Mouse (Mus musculus) adrenal gland, adult (tissue): ENCODE results near the gene Cyb561d2.
A peak's percentile ranks its signal among the peaks of the same experiment; 100 is the strongest.

Source experiments
- DNase-seq, 2 experiments: peaks; one replicate each; pipeline ENCODE4 v3.0.0; 2022 to 2023; ENCODE audit warnings: low spot score in 1 of 2; ENCODE audit not compliant: inconsistent age in 2 of 2

The Cyb561d2 gene

DNA sequence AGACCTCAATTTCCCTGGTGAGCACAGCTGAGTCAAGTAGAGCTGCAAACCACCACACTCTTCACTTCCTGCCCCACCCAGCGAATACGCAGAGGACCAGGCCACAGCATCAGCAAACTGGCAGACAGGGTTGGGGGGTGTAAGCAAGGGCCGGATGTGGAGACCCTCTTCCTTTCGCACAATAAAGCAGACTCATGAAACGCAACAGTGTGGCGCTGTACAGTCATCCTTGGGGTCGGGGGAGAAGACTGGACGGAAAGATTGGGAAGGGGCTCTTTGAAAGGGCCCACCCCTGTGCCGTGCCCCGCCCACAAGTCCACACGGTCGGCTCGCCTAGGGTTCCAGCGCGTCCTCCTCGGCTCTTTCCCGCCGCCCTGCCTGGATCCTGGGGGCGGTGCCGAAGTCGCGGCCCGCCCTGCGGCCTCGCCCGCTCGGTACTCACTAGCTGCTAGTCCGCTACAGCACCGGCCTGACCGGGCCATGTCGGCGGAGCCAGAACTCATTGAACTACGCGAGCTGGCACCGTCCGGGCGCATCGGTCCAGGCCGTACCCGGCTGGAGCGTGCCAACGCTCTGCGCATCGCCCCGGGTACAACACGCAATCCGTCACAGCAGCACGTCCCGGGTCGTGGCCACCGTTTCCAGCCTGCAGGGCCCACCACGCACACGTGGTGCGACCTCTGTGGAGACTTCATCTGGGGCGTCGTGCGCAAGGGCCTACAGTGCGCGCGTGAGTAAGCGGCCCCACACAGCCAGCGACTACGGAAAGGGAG lies 9.3 kb upstream of the Cyb561d2 start, which contains the start of gene Rassf1:
Rassf1 (plus strand) TSS at position 439 of the 773 bp plus-strand sequence.
- peak; percentile 82 to 88 for DNase-seq

DNA sequence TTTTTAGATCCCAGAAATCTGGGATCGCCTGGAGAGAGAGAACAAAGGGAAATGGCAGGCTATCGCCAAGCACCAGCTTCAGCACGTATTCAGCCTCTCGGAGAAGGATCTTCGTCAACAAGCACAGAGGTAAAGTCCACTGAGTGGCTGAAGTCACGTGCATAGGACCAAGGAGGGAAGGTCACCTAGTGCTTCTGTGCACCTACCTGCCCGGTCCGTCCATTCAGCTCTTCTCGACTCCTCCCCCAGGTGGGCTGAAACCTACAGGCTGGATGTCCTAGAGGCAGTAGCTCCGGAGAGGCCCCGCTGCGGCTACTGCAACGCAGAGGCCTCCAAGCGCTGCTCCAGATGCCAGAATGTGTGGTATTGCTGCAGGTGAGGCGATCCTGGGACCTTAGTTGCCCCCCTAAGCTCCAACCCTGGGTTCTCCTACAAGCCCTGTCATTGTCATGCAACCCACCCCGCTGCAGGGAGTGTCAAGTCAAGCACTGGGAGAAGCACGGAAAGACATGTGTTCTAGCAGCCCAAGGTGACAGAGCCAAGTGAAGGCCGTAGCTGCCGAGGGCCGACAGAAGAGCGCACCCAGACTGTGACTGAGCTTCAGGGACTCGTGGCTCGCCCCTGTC lies 8.6 kb upstream of the Cyb561d2 start:
- peak in 1 of 2 experiments; percentile 47 for DNase-seq

DNA sequence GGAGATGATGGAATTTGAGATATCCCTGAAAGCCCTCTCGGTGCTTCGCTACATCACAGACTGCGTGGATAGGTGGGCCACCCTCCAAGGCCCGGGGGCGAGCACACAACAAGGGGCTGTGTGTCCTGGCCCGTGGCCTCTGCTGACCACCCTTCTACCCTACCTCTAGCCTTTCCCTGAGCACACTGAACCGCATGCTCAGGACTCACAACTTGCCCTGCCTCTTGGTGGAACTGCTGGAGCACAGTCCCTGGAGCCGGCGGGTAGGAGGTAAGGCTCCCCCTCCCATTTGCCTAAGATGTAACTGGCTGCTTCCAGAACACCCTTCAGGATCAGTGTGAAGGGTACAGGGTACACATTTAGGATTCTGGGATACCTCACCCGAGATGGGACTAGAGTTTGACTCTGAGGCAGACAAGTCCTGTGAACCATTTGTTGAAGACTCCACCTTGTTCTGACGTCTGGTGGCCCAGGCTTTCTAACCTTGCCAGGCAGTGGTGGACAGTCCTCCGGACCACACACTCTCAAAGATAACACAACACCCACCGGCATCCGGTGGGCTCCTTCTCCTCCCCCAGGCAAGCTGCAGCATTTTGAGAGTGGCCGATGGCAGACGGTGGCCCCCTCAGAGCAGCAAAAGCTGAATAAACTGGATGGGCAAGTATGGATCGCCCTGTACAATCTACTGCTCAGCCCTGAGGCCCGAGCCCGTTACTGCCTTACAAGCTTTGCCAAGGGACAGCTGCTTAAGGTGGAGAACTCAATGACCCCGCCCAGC lies 7.5 kb upstream of the Cyb561d2 start:
- DNase-seq: peak in 1 of 2 experiments; percentile 27

DNA sequence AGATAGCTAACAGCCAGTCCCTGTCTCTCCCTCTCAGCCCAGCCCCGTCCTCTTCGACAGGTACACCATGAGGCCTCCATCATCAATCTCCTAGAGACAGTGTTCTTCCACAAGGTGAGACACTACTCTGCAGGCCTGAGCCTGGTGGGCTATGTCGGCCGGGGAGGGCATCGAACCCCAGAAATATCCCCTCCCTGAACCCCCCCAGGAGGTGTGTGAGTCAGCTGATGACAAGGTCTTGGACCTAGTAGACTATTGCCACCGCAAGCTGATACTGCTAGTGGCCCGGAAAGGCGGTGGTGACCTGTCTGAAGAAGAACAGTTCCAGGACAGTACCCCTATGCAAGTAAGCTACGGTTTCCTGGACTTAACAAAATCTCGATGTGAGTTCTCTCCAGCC lies 6.8 kb upstream of the Cyb561d2 start:
- DNase-seq: no peak

DNA sequence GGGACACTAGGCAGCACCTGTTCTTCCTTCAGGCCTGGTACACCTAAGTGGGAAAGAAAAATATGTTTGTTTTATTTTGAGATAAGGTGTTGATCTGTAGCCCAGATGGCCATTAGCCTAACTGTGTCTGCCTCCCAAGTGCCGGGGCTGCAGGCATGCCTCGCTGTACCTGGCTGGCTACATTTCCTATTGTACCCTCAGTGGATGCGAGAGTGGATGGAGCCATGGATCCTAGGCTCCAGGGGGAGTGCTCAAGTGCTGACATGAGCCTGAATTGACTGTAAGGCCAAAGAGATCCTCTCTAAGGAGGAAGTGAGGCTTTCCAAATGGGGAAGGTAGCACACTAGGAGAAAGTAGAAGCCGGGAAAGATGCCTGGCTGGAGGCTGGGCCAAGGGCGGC lies 6.0 kb upstream of the Cyb561d2 start:
- no peak for DNase-seq

DNA sequence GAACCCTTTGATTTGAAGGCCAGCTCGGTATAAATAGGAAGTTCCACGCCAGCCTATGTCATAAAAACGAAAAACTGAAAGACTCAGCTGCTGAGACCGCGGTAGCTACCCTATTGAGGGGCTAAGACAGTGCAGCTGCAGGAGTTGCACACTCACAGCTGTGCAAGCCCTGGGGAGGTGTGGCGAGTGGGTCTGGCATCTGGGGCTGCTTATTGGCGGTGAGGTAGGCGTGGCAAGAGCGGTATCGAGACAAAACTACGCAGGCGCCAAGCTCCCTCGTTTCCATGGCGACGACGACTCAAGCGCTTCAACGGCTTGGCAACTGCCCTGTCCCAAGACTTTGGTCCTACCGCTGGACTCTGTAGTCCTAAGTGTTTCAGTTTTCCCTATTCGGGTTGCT lies 5.0 kb upstream of the Cyb561d2 start, which contains the start of gene Zmynd10:
Zmynd10 (plus strand) TSS at position 273 of the 400 bp plus-strand sequence.
- DNase-seq: peak; percentile 94 to 97

DNA sequence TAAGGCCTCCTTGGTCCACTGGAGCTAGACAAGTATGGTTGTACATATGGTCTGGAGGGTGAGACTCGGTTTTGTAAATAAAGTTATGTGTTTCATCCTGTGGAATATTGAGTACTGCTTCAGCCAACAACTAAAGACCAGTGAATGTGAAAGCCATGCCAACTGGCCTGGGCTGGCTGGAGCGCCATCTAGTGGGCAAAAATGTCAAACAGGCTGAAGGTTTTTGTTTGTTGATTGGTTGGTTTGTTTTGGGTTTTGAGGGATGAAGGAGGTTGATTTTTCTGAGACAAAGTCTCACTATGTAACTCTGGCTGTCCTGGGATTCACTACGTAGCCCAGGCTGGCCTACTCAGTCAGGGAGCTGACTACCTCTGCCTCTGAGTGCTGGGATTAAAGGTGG lies 3.6 kb upstream of the Cyb561d2 start:
- DNase-seq: peak; percentile 73 to 91

DNA sequence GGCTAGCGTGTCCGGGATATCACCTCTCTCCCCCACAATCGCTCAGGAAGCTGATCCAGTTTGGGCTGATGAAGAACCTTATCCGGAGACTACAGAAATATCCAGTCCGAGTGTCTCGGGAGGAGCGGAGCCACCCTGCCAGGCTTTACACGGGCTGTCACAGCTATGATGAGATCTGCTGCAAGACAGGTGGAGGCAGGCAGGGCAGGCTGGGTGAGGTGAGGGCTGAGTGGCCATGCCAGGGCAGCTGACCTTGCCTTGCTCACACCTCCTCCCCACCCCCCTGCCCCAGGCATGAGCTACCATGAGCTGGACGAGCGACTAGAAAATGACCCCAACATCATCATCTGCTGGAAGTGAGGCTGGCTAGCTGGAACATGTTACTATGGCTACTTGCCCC lies 3.2 kb upstream of the Cyb561d2 start:
- DNase-seq: no peak

DNA sequence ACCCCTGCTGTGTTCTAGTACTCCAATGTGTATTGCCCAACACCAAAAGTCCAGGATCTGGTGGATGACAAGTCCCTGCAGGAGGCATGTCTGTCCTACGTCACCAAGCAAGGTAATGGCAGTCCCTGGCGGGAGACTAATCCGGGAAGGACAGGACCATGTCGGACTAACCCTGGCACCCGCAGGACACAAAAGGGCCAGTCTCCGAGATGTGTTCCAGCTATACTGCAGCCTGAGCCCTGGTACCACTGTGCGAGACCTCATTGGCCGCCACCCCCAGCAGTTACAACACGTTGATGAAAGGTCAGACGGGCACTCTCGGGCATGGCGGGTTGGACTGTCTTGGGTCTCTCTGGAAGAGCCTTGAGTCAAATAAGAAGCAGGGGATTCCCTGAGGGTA lies 2.7 kb upstream of the Cyb561d2 start:
- DNase-seq: peak in 1 of 2 experiments; percentile 56

DNA sequence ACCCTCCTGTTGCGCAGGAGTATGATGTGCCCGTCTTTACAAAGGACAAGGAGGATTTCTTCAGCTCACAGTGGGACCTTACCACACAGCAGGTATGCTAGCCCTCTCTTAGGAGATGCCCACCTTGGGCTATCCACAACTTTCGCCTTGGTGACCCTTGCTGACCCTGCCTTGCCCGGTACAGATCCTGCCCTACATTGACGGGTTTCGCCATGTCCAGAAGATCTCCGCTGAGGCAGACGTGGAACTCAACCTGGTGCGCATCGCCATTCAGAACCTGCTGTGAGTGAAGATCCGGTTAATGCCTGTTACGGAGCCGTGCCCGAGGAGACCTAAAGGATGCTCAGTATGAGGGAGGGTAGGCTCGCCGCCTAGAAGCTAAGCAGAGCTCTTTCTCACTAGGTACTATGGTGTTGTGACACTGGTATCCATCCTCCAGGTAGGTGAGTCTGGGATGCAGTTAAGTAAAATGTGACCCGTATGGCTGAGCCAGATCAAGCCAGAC lies 2.3 kb upstream of the Cyb561d2 start:
- DNase-seq: peak in 1 of 2 experiments; percentile 46

DNA sequence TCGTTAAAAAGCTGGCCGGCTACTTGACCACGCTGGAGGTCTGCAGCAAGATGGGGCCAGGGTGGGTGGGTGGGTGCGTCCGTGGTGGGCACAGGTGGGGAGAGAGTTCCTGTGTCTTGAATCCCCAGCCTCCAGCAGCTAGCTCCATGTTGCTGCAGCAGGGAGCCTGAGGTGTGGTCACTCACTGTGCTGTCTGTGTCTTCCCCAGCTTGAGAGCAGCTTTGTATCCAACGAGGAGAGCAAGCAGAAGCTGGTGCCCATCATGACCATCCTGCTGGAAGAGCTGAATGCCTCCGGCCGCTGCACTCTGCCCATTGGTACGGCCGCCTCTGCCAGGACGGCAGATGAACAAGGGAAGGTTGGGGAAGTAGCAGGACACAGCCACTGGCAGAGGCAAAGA lies 1.3 kb upstream of the Cyb561d2 start:
- peak in 1 of 2 experiments; percentile 43 for DNase-seq

DNA sequence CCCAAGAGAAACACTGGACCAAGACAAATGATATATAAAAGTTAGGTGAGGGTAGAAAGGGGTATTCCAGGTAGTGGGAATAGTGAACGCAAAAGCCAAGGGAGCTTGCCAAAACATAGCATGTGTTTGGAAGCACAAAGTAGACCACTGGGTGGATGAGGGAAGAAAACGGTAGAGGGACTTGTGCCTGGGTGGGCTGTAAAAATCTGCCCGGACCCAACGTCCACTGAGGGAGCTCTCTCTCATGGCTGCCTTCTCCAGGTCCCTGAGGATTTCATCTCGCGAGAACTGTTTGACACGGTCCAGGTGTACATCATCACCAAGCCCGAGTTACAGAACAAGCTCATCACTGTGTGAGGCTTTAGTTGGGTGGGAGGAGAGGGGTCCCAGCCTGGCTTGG lies 728 bp upstream of the Cyb561d2 start:
- DNase-seq: peak in 1 of 2 experiments; percentile 52

DNA sequence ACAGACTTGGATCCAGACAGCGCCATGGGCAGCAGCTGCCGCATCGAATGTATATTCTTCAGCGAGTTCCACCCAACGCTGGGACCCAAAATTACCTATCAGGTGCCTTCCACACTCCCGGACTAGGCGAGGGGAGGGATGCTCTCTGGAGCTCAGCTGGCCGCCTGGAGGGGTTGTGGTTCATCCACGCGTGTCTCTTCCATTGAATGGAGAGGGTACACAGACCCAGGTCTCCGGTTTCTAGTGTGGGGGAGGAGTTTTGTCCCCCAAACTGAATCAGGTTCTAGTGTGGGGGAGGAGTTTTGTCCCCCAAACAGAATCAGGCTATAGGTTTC lies 326 bp upstream of the Cyb561d2 start:
- no peak for DNase-seq

DNA sequence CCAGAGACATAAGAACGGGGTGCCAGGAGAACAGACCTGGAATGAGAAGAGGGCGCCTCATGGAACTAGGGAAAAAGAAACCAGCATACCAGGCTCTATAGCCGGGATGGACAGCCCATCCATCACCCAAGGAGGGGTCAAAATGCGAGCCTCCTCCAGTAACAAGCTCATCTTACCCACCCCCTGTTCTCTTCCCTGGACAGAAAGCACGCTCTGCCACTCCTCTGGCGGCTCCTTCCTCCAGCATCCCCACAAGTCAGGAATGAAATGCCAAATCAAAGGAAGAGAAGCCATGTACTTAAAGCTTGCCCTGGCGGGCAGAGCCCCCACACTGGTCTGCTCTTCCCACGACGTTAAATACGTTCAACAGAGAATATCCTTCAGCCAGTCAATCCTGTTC lies 988 bp downstream of the Cyb561d2 start:
- DNase-seq: no peak

DNA sequence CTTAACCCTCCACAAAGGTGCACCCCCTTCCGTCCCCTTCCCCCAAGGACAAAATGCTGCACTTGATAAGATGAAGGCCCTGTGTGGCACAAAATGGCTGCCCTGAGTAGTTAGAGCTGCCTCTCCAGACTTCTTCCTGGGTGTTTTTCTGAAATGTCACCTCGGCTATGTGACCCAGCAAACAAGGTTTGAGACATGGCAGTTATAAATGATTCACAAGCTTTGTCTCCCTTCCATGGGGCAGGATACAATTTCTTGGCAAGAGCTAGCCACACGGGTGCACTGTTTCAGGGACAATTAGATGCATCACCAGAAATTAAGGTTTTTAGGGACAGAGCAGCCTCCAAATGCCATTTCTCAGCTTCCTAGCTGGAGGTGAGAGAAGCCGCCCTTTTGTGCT lies 1.6 kb downstream of the Cyb561d2 start:
- DNase-seq: no peak

DNA sequence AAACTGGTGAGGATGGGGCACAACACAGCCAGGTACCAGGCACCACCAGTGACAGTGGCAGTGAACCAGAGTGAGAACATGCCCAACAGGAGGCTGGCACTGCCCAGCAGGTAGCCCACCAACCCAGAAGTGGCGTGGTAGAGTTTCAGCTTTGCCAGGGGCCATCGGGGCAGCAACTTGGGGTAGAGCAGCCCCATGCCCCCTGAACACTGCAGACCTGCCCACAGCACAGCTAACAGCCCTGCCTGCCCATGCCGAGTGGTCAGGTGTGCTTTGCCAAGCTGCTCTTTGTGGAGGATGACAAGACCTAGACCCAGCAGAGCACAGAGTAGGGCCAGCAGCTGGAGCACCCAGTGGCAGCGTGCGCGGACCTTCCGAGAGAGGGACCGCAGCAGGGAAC lies 2.1 kb downstream of the Cyb561d2 start:
- DNase-seq: peak in 1 of 2 experiments; percentile 51

DNA sequence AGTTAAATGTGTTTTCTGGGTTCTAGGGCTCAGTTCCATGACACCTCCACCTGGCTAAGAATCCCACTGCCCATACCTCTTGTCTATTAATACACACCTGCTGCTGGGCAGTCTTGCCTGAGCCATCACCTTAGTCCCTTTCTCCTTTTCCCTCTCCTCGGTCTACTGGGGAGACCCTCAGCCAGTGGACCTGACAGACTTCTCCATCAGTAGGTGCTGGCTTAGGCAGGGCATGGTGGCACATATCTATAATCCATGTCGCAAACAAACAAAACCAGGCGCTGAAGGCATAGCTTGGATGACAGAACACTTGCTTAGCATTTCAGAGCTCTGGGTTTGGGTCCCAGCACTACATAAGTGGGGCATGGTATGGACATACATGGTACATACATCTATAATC lies 3.3 kb downstream of the Cyb561d2 start:
- no peak for DNase-seq

DNA sequence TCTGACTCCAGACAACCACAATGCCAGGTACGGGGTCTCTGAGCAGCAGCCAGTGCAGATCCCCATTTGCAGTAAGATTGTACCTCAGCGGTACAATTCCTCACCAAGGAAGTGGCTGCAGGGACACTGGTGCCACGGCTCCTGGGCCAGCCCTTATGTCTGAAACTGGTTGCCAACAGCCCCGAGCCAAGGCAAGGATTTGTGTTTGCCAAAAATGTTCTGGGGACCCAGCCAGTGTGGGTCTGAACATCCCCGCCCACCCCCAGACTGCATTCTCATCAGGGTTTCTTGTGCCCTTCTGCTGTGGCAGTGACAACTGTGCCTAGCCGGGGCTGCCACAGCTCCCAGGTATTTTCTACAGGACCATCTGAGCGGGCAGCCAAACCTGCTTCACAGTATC lies 3.8 kb downstream of the Cyb561d2 start:
- no peak for DNase-seq

DNA sequence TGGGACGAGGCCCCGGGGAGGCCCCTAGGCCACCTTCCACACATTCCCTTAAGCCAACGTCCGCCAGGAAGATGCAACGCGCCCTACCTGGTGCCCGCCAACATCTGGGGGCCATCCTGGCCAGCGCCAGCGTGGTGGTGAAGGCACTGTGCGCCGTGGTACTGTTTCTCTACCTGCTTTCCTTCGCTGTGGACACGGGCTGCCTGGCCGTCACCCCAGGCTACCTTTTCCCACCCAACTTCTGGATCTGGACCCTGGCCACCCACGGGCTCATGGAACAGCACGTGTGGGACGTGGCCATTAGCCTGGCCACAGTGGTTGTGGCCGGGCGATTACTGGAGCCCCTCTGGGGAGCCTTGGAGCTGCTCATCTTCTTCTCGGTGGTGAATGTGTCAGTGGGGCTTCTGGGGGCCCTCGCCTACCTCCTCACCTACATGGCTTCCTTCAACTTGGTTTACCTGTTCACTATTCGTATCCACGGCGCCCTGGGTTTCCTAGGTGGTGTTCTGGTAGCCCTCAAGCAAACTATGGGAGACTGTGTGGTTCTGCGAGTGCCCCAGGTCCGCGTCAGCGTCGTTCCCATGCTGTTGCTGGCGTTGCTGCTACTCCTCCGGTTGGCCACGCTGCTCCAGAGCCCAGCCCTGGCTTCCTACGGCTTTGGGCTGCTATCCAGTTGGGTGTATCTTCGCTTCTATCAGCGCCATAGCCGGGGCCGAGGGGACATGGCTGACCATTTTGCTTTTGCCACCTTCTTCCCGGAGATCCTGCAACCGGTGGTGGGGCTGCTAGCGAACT lies 7.4 kb downstream of the Cyb561d2 start:
- DNase-seq: peak; percentile 56 to 73

DNA sequence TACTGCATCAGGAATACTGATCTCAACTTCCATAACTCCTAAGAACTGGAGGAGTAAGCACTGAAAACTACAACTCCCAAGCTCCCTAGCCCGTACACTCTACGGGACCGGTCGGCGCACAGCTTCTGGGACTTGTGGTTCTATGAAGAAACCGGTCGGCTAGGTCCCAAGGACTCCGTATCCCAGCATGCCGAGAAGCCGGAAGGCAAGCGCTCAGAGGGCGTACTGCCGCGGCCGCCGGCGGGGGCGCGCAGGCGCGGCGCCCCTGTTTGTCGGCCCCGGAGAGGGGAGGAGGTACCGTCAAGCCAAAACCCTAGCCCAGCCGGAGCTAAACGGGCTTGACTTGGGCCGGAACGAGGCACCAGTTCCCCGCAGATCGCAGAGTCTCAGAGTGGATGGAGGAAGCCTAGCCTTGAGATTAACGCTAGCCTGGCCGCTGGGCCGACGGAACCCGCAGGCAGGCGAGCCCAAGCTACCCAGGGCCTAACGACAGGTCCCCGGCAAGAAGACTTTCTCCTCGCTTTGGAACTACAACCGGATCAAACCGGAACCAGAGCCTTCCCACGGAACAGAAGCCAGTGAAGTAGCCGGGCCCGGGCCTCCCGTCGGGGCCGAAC lies 8.1 kb downstream of the Cyb561d2 start, which contains the start of gene Tmem115:
Tmem115 (plus strand) TSS at position 155 of the 617 bp plus-strand sequence.
- DNase-seq: peak; percentile 96 to 97
